Mouse (Mus musculus): ENCODE data around the gene Dupd1. TPM values are rescaled to one million over a fixed set of nuclear protein-coding genes. Genes with fewer than 3 reads are reported as not detected.

Gene Dupd1
- polyA plus RNA-seq, 1 experiment: 6.3 TPM

DNA sequence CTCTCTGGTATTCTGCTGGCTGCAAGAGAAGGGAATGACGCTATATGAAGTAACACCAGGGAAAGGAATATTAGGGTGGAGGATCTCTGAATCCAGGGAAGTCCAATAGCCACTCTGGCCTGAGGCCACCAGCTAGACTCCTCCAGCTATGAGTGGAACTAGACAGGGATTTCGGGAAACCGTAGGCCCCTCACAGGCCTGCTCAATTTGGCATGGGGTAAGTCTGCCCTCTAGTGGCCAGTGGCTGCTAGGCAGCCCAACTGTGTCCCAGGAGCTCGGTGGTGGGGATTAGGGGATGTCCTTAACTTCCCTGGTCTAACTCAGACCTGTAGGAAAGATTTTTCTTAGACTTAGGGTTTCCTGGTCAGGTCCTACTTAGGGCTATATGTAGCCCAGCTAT lies 27.4 kb upstream of the Dupd1 start:
- Histone ChIP-seq H3K27me3 (ENCODE audit: control insufficient read depth, insufficient read depth, low read length) (no peaks in the 10 kb centered on the region), H3K4me1 (ENCODE audit: control insufficient read depth, insufficient read depth, low read length) (no peaks in the 10 kb centered on the region), H3K36me3 (ENCODE audit: control insufficient read depth, insufficient read depth, low read length) (no peaks in the 10 kb centered on the region), H3K4me3 (ENCODE audit: control insufficient read depth, low read depth, low read length) (peak overlapping the region; percentile 76), H3K27ac (ENCODE audit: control insufficient read depth, insufficient read depth, low read depth, low read length) (no peak overlapping the region)
- peak; percentile 93 for TF ChIP-seq CTCF (IDR thresholded peaks at IDR 0.05; ENCODE audit: control insufficient read depth, insufficient read depth, insufficient replicate concordance, low read depth, low read length)
- TF ChIP-seq POLR2A (IDR thresholded peaks at IDR 0.05; ENCODE audit: control insufficient read depth, low read depth, low read length): no peak

DNA sequence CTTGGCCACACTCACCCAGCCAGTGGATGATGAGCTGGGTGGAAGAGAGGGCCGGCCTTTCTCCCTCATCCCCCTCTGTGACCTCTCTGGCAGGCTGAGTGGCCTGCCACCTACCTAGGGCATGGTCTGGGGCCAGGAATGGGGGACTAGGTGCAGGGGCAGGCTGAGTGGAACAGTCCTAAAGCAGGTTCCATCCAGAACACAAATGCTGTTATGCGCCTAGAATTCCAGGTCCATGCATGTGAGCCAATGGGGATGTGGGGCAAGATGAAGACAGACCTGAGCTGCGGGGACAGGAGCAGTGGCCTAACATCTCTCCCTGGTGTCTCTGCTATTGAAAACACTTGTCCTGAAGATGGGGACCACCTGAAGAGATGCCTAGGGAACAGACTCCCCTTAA lies 26.9 kb upstream of the Dupd1 start:
- TF ChIP-seq POLR2A (IDR thresholded peaks at IDR 0.05; ENCODE audit: control insufficient read depth, low read depth, low read length): peak; percentile 48; the same call in 1 of the 2 replicates
- TF ChIP-seq CTCF (IDR thresholded peaks at IDR 0.05; ENCODE audit: control insufficient read depth, insufficient read depth, insufficient replicate concordance, low read depth, low read length): no peak
- H3K4me3 ChIP-seq (ENCODE audit: control insufficient read depth, low read depth, low read length): peak overlapping the region; percentile 76
- H3K4me1 ChIP-seq (ENCODE audit: control insufficient read depth, insufficient read depth, low read length): no peaks in the 10 kb centered on the region
- H3K27ac ChIP-seq (ENCODE audit: control insufficient read depth, insufficient read depth, low read depth, low read length): 0 out of 2 replicates have a peak overlapping the region, but pooled peaks have one; percentile 5
- H3K27me3 ChIP-seq (ENCODE audit: control insufficient read depth, insufficient read depth, low read length): no peaks in the 10 kb centered on the region
- H3K36me3 ChIP-seq (ENCODE audit: control insufficient read depth, insufficient read depth, low read length): no peaks in the 10 kb centered on the region

DNA sequence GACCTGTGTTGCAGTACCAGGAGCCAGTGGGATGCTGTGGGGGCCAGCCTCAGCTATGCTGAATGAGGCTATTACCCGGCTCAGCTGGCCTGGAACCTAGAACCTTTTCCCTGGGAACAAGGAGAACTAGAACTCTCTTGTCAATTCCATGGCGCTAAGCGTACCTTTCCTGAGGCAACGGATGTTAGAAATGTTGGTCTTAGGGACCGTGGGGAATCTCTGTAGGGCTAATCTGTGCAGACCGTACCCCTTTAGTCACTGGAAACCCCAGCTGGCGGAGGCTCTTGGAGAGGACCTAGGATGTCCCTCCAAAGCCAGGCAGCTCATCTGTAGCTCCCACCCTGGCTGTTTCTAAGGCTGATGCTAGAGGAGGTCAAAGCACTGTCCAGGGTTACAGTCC lies 26.0 kb upstream of the Dupd1 start:
- H3K27ac ChIP-seq (ENCODE audit: control insufficient read depth, insufficient read depth, low read depth, low read length): no peak overlapping the region
- TF ChIP-seq CTCF (IDR thresholded peaks at IDR 0.05; ENCODE audit: control insufficient read depth, insufficient read depth, insufficient replicate concordance, low read depth, low read length): no peak
- peak; percentile 29; the same call in 1 of the 2 replicates for TF ChIP-seq POLR2A (IDR thresholded peaks at IDR 0.05; ENCODE audit: control insufficient read depth, low read depth, low read length)
- no peaks in the 10 kb centered on the region for H3K36me3 ChIP-seq (ENCODE audit: control insufficient read depth, insufficient read depth, low read length)
- H3K27me3 ChIP-seq (ENCODE audit: control insufficient read depth, insufficient read depth, low read length): no peaks in the 10 kb centered on the region
- peak overlapping the region; percentile 76 for H3K4me3 ChIP-seq (ENCODE audit: control insufficient read depth, low read depth, low read length)
- H3K4me1 ChIP-seq (ENCODE audit: control insufficient read depth, insufficient read depth, low read length): no peaks in the 10 kb centered on the region

DNA sequence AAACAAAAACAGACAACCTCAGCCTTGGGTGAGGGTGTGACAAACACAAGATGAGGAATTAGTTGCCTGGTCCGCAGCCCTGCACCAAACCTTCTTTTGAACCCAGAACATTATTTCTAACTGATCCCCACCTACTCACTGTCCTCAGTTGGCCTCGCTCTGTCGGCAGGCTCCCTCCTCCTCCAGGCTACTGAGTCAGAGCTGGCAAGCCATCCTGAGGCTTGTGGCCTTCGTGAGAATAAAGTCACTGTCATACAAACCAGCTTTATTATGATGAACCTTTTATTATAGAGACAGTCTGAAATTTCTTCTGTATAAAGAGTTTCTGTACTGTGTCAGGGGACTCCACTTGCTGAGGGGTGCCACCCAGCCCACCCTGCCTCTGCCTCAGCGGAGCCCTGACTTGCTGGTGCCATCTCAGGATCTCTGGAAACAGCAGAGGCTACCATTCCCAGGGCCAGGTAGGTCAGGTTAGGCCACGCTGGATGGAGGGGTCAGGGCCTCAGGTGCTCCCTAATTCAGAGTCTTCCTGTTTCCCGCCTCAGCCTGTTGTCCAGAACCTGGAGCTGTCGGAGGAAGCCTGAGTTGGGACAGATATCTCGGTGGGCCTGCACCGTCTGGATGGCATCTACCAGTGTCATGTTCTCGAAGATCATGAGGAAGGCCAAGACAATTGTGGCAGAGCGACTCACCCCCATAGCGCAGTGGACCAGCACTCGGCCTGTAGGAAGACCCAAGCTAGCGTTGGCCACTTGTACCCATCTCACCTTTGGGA lies 18.9 kb upstream of the Dupd1 start:
- TF ChIP-seq POLR2A (IDR thresholded peaks at IDR 0.05; ENCODE audit: control insufficient read depth, low read depth, low read length) (no peak), CTCF (IDR thresholded peaks at IDR 0.05; ENCODE audit: control insufficient read depth, insufficient read depth, insufficient replicate concordance, low read depth, low read length) (no peak)
- Histone ChIP-seq H3K27me3 (ENCODE audit: control insufficient read depth, insufficient read depth, low read length) (no peaks in the 10 kb centered on the region), H3K4me1 (ENCODE audit: control insufficient read depth, insufficient read depth, low read length) (no peaks in the 10 kb centered on the region), H3K4me3 (ENCODE audit: control insufficient read depth, low read depth, low read length) (no peak overlapping the region), H3K27ac (ENCODE audit: control insufficient read depth, insufficient read depth, low read depth, low read length) (no peak overlapping the region), H3K36me3 (ENCODE audit: control insufficient read depth, insufficient read depth, low read length) (no peaks in the 10 kb centered on the region)

DNA sequence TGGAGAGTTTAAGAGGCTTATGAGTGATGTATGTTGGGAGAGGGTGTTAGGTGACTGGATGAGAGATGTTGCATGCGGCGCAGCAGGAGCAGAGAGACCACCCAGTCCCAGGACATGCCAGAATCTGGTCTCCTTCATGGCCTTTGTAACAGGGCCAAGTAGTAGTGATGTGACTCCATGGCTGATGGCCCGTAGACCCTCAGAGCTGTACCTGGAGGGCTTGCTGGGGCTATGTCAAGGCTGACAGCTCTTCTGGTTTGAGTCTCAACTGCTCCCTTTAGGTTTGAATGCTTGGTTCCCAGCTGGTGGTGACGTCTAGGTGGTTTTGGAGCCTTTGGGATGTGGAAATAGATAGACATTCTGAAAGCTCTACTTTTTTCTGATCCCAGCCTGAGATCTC lies 15.6 kb upstream of the Dupd1 start:
- H3K27me3 ChIP-seq (ENCODE audit: control insufficient read depth, insufficient read depth, low read length): no peaks in the 10 kb centered on the region
- H3K4me3 ChIP-seq (ENCODE audit: control insufficient read depth, low read depth, low read length): no peak overlapping the region
- H3K4me1 ChIP-seq (ENCODE audit: control insufficient read depth, insufficient read depth, low read length): no peaks in the 10 kb centered on the region
- no peaks in the 10 kb centered on the region for H3K36me3 ChIP-seq (ENCODE audit: control insufficient read depth, insufficient read depth, low read length)
- no peak for TF ChIP-seq CTCF (IDR thresholded peaks at IDR 0.05; ENCODE audit: control insufficient read depth, insufficient read depth, insufficient replicate concordance, low read depth, low read length)
- TF ChIP-seq POLR2A (IDR thresholded peaks at IDR 0.05; ENCODE audit: control insufficient read depth, low read depth, low read length): no peak
- no peak overlapping the region for H3K27ac ChIP-seq (ENCODE audit: control insufficient read depth, insufficient read depth, low read depth, low read length)

DNA sequence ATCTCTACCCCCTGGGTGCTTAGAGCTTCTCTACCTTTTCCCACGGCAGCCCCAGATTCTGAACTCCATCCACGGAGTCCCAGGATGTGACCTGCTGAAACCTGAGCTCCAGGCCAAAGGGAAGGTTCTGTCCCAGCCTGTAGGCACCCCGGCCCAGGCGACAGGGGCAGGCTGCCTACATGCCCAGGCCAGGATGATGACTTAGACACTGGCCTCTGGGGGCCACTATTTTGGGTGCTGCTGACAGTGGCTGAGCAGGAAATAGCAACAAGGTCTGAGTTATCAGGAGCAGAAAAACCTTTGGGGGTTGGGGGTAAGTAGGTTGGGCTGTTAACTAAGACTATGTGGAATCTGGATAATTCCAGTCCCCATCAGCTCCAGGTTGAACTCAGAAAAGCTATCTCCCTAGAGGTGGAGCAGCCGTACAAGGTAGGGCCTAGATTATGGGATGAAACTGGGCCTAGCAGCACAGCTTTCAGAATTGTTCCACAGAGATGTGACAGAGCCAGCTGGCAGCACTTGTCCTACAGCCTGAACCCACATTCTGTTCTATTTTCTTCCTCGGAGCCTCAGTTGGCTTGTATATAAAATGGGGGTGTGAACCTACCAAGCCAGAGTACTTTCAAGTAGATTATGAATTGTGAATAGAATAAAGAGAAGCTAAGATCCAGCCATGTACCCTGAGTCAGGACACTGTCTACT lies 14.8 kb upstream of the Dupd1 start:
- Histone ChIP-seq H3K4me1 (ENCODE audit: control insufficient read depth, insufficient read depth, low read length) (no peaks in the 10 kb centered on the region), H3K27me3 (ENCODE audit: control insufficient read depth, insufficient read depth, low read length) (no peaks in the 10 kb centered on the region), H3K4me3 (ENCODE audit: control insufficient read depth, low read depth, low read length) (no peak overlapping the region), H3K36me3 (ENCODE audit: control insufficient read depth, insufficient read depth, low read length) (no peaks in the 10 kb centered on the region), H3K27ac (ENCODE audit: control insufficient read depth, insufficient read depth, low read depth, low read length) (no peak overlapping the region)
- TF ChIP-seq CTCF (IDR thresholded peaks at IDR 0.05; ENCODE audit: control insufficient read depth, insufficient read depth, insufficient replicate concordance, low read depth, low read length) (no peak), POLR2A (IDR thresholded peaks at IDR 0.05; ENCODE audit: control insufficient read depth, low read depth, low read length) (no peak)

DNA sequence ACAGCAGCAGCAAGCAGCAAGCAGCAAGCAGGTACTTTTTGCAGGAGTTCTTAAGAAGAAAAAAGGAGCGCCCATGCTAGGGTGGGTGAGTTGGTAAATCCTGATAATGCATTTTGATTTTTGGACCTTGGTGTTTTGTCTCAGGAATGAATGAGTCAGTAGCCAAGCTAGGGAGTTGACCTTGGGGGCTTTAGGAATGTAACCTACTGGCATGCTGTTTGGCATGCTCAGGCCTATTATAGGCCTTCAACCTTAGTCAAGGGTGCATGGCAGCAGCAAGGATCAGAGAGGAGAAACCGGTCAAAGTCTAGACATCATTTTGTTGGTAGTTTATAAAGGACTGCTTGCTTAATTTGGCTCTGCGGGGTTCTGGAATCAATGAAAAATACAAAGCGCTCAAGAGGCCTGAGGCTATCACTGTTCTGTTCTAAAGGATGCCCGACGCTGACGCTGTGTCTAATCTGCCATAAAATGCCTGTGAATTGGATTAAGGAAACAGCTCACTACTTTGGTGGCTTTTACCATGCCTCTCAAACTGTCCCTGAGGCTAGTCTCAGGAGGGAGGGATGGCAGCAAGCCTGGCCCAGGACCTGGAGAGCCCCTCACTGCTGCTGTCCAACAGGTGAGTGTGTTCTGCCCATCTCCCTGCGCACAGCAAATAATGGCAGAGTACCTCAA lies 7.8 kb upstream of the Dupd1 start:
- TF ChIP-seq POLR2A (IDR thresholded peaks at IDR 0.05; ENCODE audit: control insufficient read depth, low read depth, low read length): no peak
- no peak for TF ChIP-seq CTCF (IDR thresholded peaks at IDR 0.05; ENCODE audit: control insufficient read depth, insufficient read depth, insufficient replicate concordance, low read depth, low read length)
- H3K36me3 ChIP-seq (ENCODE audit: control insufficient read depth, insufficient read depth, low read length): no peaks in the 10 kb centered on the region
- no peak overlapping the region for H3K27ac ChIP-seq (ENCODE audit: control insufficient read depth, insufficient read depth, low read depth, low read length)
- H3K27me3 ChIP-seq (ENCODE audit: control insufficient read depth, insufficient read depth, low read length): no peaks in the 10 kb centered on the region
- no peaks in the 10 kb centered on the region for H3K4me1 ChIP-seq (ENCODE audit: control insufficient read depth, insufficient read depth, low read length)
- H3K4me3 ChIP-seq (ENCODE audit: control insufficient read depth, low read depth, low read length): no peak overlapping the region

All from testis, adult 2 months (tissue).